Mouse (Mus musculus): ENCODE measurements around the gene Dnmt1. TPM values are rescaled to one million over a fixed set of nuclear protein-coding genes. Genes with fewer than 3 reads are reported as not detected.

The Dnmt1 gene
- total RNA-seq, 1 experiment from 2014 or later = 309 TPM

- ATAC-seq (replicated peaks; ENCODE audit: low read depth, poor library complexity, severe bottlenecking) = no peak
These were observed 18.9 kb upstream of the Dnmt1 start for GRCm38 (mm10) chr9:20978409-20979095.

- ATAC-seq (replicated peaks; ENCODE audit: low read depth, poor library complexity, severe bottlenecking) = no peak
These were observed 17.4 kb upstream of the Dnmt1 start for GRCm38 (mm10) chr9:20976961-20977689.

DNA sequence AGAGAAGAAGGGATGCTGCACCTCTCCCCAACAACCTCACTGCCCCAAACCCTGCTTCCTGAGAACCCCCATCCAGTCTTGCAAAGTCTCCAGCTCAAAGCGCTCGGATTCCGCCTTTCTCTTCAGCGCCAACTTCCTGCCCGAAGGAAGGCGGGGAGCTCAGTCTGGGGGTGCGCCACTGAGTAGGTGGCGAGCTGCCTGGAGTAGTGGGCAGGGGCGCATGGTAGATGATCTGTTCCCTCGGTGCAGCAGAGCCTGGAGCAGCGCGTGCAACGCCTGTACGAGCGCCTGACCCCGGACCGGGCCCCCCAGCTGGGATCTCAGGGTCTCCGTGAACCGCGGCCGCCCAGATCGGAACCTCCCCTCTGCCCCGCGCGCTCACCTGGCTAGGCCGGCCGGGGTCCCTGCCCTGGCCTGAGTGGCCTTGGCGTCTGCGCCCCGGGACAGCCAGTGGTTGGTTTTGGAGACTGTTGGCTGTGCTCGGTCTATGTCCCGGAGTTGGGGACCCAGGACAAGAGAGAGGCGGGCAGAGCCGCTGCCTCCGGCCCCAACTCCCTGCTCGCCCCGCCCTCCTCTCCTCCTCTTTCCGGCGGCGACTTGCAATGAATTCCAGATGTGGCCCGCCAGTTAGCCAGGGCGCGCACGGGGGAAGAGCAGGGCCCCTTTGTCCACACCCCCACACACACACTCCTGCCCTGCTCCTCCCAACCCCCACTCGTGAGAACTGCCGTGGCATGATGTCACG lies 16.7 kb upstream of the Dnmt1 start, which contains the start of gene S1pr2:
Gene S1pr2, minus strand, starts transcription at position 566 of the 745 bp plus-strand sequence.
- ATAC-seq (replicated peaks; ENCODE audit: low read depth, poor library complexity, severe bottlenecking) = peak; percentile 69

DNA sequence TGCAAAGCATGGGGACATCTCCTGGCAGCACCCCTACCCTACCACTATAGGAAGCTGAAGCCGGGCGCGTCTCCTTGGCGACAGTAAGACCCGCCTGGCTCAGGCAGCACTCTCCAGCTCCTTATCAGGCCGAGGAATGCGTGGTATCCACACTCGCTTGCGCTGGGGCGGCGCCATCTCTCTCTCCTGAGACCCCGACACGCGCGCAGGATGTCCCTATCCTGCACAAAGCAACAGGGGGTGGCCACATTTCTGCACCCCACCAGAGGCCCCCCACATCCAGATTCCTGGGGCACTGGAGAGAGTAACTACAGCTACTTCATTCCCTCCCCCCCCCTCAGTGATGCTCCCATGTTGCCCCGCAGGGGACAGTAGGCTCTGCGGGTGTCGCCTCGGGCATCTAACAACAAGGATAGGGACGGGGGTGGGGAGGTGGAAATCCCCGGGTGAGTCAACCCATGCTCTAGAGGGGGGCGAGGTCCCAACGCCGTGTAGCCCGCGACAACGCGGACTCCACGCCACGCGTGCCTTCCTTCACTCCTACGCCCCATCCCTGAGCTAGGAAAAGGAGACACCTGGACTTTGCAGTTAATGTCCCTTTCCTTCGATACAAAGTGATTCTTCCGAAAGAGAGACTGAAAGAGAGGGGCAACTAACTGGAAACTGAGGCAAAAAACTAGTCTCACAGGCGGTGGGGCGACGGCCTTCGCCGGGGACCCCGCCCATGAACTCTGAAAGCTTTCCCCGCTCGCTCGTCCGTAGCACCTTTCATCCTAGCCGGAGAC lies 15.9 kb upstream of the Dnmt1 start:
- ATAC-seq (replicated peaks; ENCODE audit: low read depth, poor library complexity, severe bottlenecking) = peak; percentile 40

DNA sequence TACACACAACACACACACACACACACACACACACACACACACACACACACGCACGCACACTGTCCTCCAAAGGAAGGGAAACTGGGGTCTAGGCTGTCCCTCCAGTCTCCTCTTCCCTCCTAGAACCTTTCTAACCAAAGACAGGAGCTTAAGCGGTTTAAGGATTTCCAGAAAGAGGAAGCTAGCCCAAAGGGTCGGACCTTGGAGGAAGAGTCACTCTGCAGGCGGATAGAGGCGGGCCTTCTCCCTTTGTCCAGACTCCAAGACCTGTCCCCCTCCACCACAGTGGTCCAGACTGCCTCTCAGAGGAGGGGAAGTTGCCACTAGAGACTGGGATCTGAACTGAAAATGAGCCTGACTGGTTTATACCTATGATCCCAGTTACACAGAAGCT lies 14.0 kb upstream of the Dnmt1 start:
- ATAC-seq (replicated peaks; ENCODE audit: low read depth, poor library complexity, severe bottlenecking) = peak; percentile 64

DNA sequence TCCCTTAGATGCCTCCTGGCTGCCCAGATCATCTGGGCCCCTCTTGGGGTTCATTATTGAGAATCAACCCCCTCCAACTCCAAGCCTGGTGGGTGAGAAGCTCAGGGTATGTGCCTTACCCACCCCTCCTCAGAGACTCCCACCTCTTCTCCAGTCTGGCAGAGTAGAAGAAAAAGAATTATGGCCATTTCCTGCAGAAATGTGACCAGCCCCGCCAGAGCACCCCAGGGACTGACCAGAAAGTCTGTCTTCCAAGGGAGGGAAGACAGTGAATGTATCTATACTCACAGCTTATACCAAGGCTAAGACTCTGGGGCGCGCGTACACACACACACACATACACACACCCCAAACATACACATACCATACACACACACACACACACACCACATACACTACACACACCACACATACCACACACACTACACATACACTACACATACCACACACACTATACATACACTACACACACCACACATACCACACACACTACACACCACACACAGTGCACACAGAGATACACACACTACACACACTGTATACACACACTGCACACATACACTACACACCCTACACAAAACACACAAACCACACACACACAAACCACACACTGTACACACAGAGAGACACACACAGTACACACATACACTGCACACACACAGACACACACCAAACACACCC lies 13.5 kb upstream of the Dnmt1 start:
- no peak; the same call in 1 of the 2 replicates for ATAC-seq (replicated peaks; ENCODE audit: low read depth, poor library complexity, severe bottlenecking)

DNA sequence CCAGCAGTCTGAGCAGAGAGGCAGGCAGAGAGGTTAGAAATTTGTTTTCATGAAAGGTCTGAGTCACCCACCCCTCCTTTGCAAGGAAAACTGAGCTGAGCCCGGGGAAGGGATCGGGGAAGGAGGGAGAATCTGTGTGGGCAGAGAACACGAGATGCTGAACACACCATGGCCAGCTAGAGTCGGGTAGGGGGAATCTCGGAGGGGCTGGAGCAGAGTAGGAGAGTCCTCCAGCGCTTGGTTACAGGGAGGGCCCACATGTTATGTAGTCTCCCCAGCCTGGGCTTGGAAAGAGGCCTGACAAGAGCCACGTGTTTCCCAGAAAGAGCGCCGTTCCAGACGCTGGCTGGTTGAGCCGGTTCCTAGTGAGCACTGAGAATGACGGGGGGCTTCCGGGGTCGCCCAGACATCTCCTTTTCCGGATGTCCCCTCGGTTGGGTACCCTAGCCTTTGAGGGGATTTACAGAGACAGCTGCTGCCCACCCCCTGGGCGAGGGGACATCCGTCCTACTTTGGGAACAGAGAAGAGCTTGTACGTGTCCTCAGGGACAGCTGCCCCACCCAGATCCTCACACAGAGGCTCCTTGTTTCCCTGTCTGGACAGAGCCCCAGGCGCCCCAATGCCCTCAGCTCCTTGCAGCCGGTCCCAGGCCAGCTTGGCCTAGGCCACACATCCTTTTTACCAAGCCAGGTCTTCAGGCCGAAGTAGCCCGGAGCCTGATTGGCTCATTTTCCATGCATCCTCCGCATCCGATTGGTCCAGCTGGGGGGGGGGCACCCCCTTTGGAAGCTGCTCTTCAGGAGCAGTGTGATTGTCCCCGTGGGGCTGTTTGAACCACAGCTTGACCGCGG lies 12.7 kb upstream of the Dnmt1 start:
- ATAC-seq (replicated peaks; ENCODE audit: low read depth, poor library complexity, severe bottlenecking) = no peak

DNA sequence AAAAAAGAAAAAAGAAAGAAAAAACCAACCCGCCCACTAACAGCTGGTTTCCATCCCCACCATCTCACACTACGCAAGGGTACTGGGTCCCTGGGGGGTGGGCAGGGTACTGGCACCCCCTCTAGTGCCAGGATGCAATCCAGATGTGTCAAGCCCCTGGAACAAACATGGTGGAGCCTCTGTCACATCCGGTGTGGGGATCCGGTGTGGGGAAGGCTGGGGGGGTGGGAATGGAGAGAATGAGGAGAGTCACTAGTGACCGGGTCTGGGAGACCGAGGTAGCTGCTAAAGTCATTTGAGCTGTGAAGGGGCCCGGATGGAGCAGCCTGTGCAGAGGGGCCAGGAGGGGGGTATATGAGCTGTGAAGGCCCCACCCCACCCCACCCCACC lies 12.1 kb upstream of the Dnmt1 start:
- ATAC-seq (replicated peaks; ENCODE audit: low read depth, poor library complexity, severe bottlenecking) = no peak

GRCm38 (mm10) chr9:20966747-20967146 lies 7.1 kb upstream of the Dnmt1 start:
- 0 out of 2 replicates have a peak, but pooled peaks have one; percentile 40 for ATAC-seq (replicated peaks; ENCODE audit: low read depth, poor library complexity, severe bottlenecking)

DNA sequence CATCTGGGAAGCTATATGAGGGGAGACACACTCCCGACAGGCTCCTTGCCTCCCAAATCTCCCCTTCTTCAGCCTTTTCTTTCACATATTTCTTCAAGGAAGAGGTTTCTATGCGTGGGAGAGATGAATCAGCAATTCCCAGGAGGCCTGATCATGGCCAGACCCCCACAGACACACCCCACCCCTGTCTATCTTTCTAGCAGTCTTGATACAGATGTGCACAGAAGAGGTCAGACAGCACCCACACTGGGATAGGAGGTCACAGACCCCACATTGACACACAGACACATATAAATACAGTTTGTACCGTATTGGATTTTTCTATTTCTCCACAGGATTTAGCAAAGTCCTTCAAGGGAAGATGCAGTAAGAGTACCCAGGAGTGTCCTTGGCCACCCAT lies 6.3 kb upstream of the Dnmt1 start:
- ATAC-seq (replicated peaks; ENCODE audit: low read depth, poor library complexity, severe bottlenecking) = no peak

DNA sequence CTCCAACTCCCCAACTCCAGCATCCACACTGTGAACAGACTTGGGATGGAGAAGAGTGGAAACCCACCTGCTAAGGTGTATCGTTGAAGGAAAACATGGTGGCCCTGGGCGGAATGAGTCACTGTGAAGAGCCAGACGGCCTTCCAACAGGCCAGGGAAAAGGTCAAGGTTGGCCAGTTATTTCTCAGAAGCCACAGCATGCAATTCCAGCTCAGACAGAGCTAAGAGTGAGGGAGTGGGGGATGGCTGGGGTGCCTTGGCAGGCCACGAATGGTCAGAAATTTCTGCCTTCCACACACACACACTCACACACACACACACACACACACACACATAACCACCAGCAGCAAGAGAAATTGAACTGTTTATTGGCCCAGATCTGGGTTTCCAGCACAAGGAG lies 5.9 kb upstream of the Dnmt1 start:
- ATAC-seq (replicated peaks; ENCODE audit: low read depth, poor library complexity, severe bottlenecking) = no peak

DNA sequence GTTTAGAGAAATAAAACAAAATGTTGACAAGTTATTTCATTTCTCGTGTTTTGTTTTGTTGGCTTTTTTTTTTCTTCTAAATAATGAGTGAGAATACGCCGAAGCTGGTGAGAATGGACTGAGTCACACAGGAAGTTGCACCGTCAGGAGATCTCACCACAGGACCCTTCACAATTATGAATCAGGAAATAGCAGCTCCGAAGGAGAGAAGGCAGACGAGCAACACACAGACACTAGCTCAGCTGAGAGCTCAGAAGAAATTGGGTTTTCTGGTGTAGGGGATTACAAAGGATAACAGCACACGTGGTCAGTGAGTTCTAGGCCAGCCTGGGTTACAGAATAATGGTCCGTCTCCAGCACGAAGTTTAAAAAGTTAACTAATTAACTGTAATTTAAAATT lies 1.9 kb upstream of the Dnmt1 start:
- ATAC-seq (replicated peaks; ENCODE audit: low read depth, poor library complexity, severe bottlenecking) = peak; percentile 94

- ATAC-seq (replicated peaks; ENCODE audit: low read depth, poor library complexity, severe bottlenecking) = no peak
These were observed 2.7 kb downstream of the Dnmt1 start for GRCm38 (mm10) chr9:20956989-20957388.

- peak; percentile 99 for ATAC-seq (replicated peaks; ENCODE audit: low read depth, poor library complexity, severe bottlenecking)
These were observed 7.0 kb downstream of the Dnmt1 start for GRCm38 (mm10) chr9:20952520-20953227.

DNA sequence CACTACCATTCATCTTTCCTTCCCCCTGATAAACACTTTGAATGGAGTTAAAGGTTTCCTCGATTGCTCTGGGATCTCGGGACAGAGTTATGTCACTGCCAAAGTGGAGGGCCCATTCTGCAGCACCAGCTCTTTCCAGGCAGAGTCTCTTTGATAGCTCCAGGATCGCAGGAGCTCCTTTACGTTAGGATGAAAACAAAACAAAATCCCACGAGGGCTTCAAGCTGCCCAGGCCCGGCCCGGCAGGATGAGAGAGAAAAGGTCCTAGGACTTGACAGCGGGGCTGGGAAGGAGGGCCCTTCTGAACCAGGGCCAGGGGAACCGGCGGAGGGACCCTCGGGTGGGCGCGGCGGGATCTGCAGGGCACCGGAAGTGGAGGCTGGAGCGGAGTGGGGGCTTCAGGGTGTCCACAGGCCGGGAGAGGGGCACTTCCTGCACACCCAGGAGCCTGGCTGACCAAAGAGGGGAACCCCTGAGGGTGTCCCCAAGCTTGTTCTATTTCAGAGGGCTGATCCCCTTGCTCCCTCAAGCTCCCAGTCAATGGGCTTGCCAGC lies 7.6 kb downstream of the Dnmt1 start:
- no peak; the same call in 1 of the 2 replicates for ATAC-seq (replicated peaks; ENCODE audit: low read depth, poor library complexity, severe bottlenecking)

DNA sequence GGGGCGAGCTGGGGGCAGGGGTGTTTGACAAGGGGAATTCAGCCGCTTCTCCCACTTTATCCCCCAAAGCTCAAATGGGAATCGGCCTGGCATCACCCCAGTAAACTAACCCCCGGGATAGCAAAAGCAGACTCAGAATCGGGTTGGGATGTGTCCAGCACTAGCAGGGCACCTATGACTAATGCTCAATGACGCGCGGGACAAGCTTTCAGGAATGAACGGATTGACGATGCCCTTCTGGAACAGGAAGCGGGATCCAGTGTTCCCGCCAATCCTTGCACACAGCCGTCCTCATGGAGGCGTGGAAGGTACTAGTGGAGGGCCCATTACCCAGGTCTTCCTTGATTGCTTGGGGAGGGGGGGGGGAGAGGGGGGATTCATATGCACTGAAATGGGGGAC lies 8.2 kb downstream of the Dnmt1 start:
- ATAC-seq (replicated peaks; ENCODE audit: low read depth, poor library complexity, severe bottlenecking) = no peak

GRCm38 (mm10) chr9:20950419-20950818 lies 9.3 kb downstream of the Dnmt1 start:
- no peak for ATAC-seq (replicated peaks; ENCODE audit: low read depth, poor library complexity, severe bottlenecking)

Data from common myeloid progenitor, adult 5-6 weeks (primary cell).